ENCODE assay signal across 9 mouse cellular contexts in genomic region chr8:44938643-44938979, GRCm38 (mm10). TPM values are rescaled to one million over a fixed set of nuclear protein-coding genes. Genes with fewer than 3 reads are reported as not detected.
A peak's percentile ranks its signal among the peaks of the same experiment; 100 is the strongest.
DNase-seq lines count a peak whose midpoint lies in the region; ATAC-seq and TF ChIP-seq lines count a peak whose summit lies in the region.
"Had no signal": no experiment of that assay in that cellular context is flagged by ENCODE, and none has a peak within 500 bp of the region (broad histone marks: within the 10 kb centered on the region; RNA-seq: fewer than 3 reads in every experiment).

No protein-coding gene starts in this region.

- H3K27ac ChIP-seq in layer of hippocampus, adult 2 months: peak overlapping the region; percentile 74
- H3K27ac ChIP-seq in embryonic facial prominence, embryonic 13.5 days: peak overlapping the region; percentile 93
- peak overlapping the region; percentile 84 for H3K27ac ChIP-seq in intestine, embryonic 14.5 days (ENCODE audit: low read depth)
- peak overlapping the region; percentile 70; the same call in 1 of the 2 replicates for H3K27ac ChIP-seq in neural tube, embryonic 12.5 days

- DNase-seq in layer of hippocampus, adult 2 months (ENCODE audit: low spot score in 2 of 2): no peak
- DNase-seq in layer of hippocampus, adult 11-12 months (ENCODE audit: low spot score): no peak
- DNase-seq in intestine, embryonic 14.5 days (ENCODE audit: low spot score): no peak
- no peak for DNase-seq in ovary, adult 18-20 months (ENCODE audit: low spot score)
- DNase-seq in left cerebral cortex, postnatal 36 days (ENCODE audit: low spot score in 2 of 2): no peak
- no peak for DNase-seq in spleen, postnatal 14 days (ENCODE audit: low spot score in 2 of 2)

- peaks cover 29% of the 10 kb centered on the region for H3K4me1 ChIP-seq in embryonic facial prominence, embryonic 13.5 days
- H3K4me1 ChIP-seq in intestine, embryonic 14.5 days (replicated peaks; ENCODE audit: control insufficient read depth, insufficient read depth, low read length): peaks cover 12% of the 10 kb centered on the region
- no peaks in the 10 kb centered on the region for H3K4me1 ChIP-seq in neural tube, embryonic 12.5 days

- WGBS in embryonic facial prominence, embryonic 13.5 days: 0% methylated on average over 12 of the region's 12 CpGs
- WGBS in intestine, embryonic 14.5 days: 0% methylated on average over 12 of the region's 12 CpGs
- WGBS in neural tube, embryonic 12.5 days: 1% methylated on average over 12 of the region's 12 CpGs

- peak overlapping the region; percentile 88 for H3K9ac ChIP-seq in embryonic facial prominence, embryonic 13.5 days
- peak overlapping the region; percentile 63 for H3K9ac ChIP-seq in intestine, embryonic 14.5 days (ENCODE audit: low read length)
- H3K9ac ChIP-seq in neural tube, embryonic 12.5 days: peak overlapping the region; percentile 58

- ATAC-seq in embryonic facial prominence, embryonic 13.5 days (ENCODE audit: insufficient number of reproducible peaks, insufficient read depth, low FRiP score, low TSS enrichment, low read depth): no peak
- ATAC-seq in intestine, embryonic 14.5 days (replicated peaks; ENCODE audit: low FRiP score, low TSS enrichment, low read depth): no peak
- ATAC-seq in neural tube, embryonic 12.5 days (ENCODE audit: low FRiP score, low read depth): no peak

- H3K9me3 ChIP-seq in embryonic facial prominence, embryonic 13.5 days: no peaks in the 10 kb centered on the region
- no peaks in the 10 kb centered on the region for H3K9me3 ChIP-seq in intestine, embryonic 14.5 days (ENCODE audit: control insufficient read depth, low read length)
- no peaks in the 10 kb centered on the region for H3K9me3 ChIP-seq in neural tube, embryonic 12.5 days

- TF ChIP-seq CTCF in layer of hippocampus, adult 2 months (conservative IDR thresholded peaks at IDR 0.05): no peak

- H3K27me3 ChIP-seq in embryonic facial prominence, embryonic 13.5 days: no peaks in the 10 kb centered on the region
- no peaks in the 10 kb centered on the region for H3K27me3 ChIP-seq in intestine, embryonic 14.5 days (replicated peaks; ENCODE audit: control insufficient read depth, insufficient read depth, low read length)
- no peaks in the 10 kb centered on the region for H3K27me3 ChIP-seq in neural tube, embryonic 12.5 days (replicated peaks)

- H3K4me3 ChIP-seq in layer of hippocampus, adult 2 months: peak overlapping the region; percentile 79
- peak overlapping the region; percentile 76 for H3K4me3 ChIP-seq in embryonic facial prominence, embryonic 13.5 days
- peak overlapping the region; percentile 81 for H3K4me3 ChIP-seq in intestine, embryonic 14.5 days (ENCODE audit: low read depth, low read length)
- peak overlapping the region; percentile 62 for H3K4me3 ChIP-seq in neural tube, embryonic 12.5 days

- intact Hi-C loops in left cerebral cortex, postnatal 36 days (cut with DNase I): loop anchor here (5.0 kb wide), 5 partner anchors 44 to 906 kb away; no protein-coding TSS in a partner anchor

- H3K4me2 ChIP-seq in embryonic facial prominence, embryonic 13.5 days: peak overlapping the region; percentile 70
- H3K4me2 ChIP-seq in intestine, embryonic 14.5 days (ENCODE audit: low read length): peak overlapping the region; percentile 69
- peak overlapping the region; percentile 82 for H3K4me2 ChIP-seq in neural tube, embryonic 12.5 days (replicated peaks)

- peaks cover 10% of the 10 kb centered on the region; the same call in 1 of the 2 replicates for H3K36me3 ChIP-seq in embryonic facial prominence, embryonic 13.5 days
- 0 out of 2 replicates have a peak, but pooled peaks cover 6% of the 10 kb centered on the region for H3K36me3 ChIP-seq in intestine, embryonic 14.5 days (ENCODE audit: control insufficient read depth, insufficient read depth, low read length)
- no peaks in the 10 kb centered on the region for H3K36me3 ChIP-seq in neural tube, embryonic 12.5 days

RNA-seq across cellular contexts. Expression of gene Fat1, which starts 3.4 kb away (rescaled TPM):
- total RNA-seq in layer of hippocampus, adult 2 months (2021): 10 to 100 TPM; 22.2 to 24.7 TPM
- polyA plus RNA-seq in embryonic facial prominence, embryonic 13.5 days (2015; fragmentation: Nextera tagmentation; extraction: Ambion mirVana): 29.3 and 29.7 TPM in 2 replicates
- 29.3 and 29.7 TPM in 2 replicates for polyA plus RNA-seq in intestine, embryonic 14.5 days (2014; fragmentation: Nextera tagmentation; extraction: Ambion mirVana)
- polyA plus RNA-seq in neural tube, embryonic 12.5 days (2016; fragmentation: Nextera tagmentation; extraction: Ambion mirVana): 11.7 and 11.9 TPM in 2 replicates
- total RNA-seq in left cerebral cortex, postnatal 36 days (2021): 10 to 100 TPM; 28.8 to 40.0 TPM
- total RNA-seq: granulocyte monocyte progenitor cell, adult 5-6 weeks had no signal
